Mouse (Mus musculus): Measurements from ENCODE around the gene Hist1h4f. TPM values are rescaled to one million over a fixed set of nuclear protein-coding genes. Genes with fewer than 3 reads are reported as not detected.
A peak's percentile ranks its signal among the peaks of the same experiment; 100 is the strongest.
"Not testable (repeated sequence)": the region's sequence is repeated elsewhere in the genome, so short reads cannot be mapped to it uniquely, and the experiment has no call there.

Hist1h4f gene
- polyA plus RNA-seq, 1 experiment from 2014 or later: 0.83 TPM

DNA sequence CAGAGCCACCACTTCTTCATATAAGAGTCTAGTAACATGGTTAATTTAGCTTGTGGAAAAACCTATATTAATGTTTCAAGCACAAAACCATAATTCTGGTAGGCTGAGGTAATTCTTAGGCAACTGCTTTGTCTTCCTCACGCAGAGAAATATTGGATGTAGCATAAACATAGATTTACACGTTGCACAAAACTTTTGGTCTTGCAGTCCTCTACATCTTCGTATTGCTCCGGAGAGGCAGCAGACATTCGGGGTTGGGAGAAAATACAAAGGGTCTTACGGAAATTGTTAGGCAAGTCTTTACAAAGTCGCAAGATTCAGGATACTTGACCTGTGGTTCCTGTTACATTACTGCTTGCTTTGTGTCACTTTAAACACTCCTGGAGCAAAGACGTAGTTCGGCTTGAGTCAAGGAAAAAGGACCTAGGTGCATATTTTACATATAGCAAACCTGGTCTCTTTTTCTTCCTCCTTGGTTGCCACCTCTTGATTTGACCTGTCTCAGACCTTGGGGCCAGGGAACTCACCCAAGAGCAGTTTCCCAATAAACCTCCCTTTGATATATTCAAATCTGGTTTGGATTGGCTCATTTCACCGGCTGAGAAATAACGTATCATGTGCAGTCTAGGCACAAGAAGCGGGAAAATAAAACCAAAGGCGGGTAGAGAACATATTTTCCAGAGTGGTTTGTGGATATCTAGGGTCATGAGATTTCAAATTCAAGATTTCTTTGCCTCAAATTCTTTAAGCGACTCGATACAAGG, 16.9 kb downstream of the Hist1h4f start:
- H3K4me1 ChIP-seq (replicated peaks): peaks cover 39% of the 10 kb centered on the region
- WGBS: under 1% methylated on average over 15 of the region's 15 CpGs
- ATAC-seq (ENCODE audit: low FRiP score): no peak
- H3K27me3 ChIP-seq: no peaks in the 10 kb centered on the region
- H3K4me2 ChIP-seq: peak overlapping the region; percentile 74
- H3K9me3 ChIP-seq: no peaks in the 10 kb centered on the region
- H3K9ac ChIP-seq: peak overlapping the region; percentile 60
- H3K36me3 ChIP-seq: no peaks in the 10 kb centered on the region
- peak overlapping the region; percentile 69 for H3K27ac ChIP-seq
- H3K4me3 ChIP-seq: peak overlapping the region; percentile 51

DNA sequence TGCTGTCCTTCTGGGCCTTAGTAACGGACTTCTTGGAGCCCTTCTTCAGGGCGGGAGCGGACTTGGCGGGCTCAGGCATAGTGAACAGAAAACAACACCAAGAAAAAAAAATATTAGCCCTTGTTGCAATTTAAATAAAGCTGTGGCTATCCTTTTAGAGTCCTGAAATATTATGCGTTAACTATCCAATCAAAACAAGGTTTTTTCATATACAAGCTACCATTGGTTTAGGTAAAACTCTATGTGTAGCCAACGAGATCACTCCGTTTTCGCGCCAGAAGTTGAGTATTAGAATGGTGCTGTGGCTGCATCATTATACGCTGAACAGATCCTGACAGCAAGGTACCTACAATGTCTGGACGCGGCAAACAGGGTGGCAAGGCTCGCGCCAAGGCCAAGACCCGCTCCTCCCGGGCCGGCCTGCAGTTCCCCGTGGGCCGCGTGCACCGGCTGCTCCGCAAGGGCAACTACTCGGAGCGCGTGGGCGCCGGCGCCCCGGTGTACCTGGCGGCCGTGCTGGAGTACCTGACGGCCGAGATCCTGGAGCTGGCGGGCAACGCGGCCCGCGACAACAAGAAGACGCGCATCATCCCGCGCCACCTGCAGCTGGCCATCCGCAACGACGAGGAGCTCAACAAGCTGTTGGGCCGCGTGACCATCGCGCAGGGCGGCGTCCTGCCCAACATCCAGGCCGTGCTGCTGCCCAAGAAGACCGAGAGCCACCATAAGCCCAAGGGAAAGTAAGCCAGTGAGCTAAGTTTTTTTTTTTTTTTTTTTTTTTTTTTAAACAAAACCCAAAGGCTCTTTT, 17.7 kb downstream of the Hist1h4f start, which contains the start of gene Hist1h2af:
Gene Hist1h2af, plus strand, starts transcription at position 347 of the 808 bp plus-strand sequence.
- Histone ChIP-seq H3K4me3 (peak within 1 kb of the TSS; percentile 51), H3K4me1 (replicated peaks) (peaks cover 44% of the 10 kb centered on the region), H3K27ac (peak within 1 kb of the TSS; percentile 96), H3K9ac (peak within 1 kb of the TSS; percentile 60), H3K4me2 (peak within 1 kb of the TSS; percentile 74)
- H3K36me3 ChIP-seq, H3K27me3 ChIP-seq, H3K9me3 ChIP-seq: not testable (repeated sequence)
- ATAC-seq (ENCODE audit: low FRiP score): 0 out of 2 replicates have a peak, but pooled peaks have one; percentile 23
- WGBS: under 1% methylated on average over 26 of the region's 53 CpGs

DNA sequence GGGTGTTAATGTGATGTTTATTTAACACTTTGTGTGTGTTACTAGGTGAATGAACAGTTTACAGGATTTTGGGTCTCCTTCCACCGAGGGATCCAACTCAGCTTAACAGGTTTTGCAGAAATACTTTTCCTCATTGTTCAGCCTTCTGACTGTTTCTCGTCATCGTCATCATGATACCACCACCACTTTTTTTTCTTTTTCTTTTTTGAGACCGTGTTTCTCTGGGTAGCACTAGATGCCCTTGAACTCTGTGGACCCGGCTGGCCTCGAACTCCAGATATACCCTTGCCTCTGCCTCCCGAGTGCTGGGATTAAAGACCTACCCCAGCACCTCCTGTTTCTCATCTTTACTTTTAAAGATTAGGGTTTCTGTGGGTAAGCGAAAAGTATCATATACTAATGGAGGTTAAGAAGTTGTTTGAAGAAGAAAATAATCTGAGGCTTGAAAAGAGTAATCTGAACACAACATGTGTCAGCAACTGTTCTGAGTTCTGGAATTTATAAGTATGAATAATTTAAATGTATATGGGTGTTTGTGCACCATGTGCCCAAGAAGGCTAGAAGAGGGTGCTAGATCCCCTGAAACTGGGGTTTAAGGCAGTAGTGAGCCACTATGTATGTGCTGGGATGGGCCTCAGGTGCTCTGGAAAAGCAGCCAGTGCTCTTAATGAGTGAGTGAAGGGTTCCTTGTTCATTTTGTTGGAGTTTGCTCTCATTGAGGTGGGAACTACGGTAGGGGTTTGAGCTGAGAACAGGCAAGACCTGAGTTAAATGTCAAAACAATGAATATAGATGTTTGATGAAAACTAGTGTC, 19.0 kb downstream of the Hist1h4f start:
- Histone ChIP-seq H3K4me1 (replicated peaks) (peaks cover 49% of the 10 kb centered on the region), H3K9me3 (no peaks in the 10 kb centered on the region), H3K27me3 (no peaks in the 10 kb centered on the region), H3K9ac (peak overlapping the region; percentile 83), H3K4me2 (peak overlapping the region; percentile 74), H3K4me3 (peak overlapping the region; percentile 51), H3K27ac (peak overlapping the region; percentile 96), H3K36me3 (no peaks in the 10 kb centered on the region)
- WGBS: 28% methylated on average over 9 of the region's 9 CpGs
- ATAC-seq (ENCODE audit: low FRiP score): no peak

DNA sequence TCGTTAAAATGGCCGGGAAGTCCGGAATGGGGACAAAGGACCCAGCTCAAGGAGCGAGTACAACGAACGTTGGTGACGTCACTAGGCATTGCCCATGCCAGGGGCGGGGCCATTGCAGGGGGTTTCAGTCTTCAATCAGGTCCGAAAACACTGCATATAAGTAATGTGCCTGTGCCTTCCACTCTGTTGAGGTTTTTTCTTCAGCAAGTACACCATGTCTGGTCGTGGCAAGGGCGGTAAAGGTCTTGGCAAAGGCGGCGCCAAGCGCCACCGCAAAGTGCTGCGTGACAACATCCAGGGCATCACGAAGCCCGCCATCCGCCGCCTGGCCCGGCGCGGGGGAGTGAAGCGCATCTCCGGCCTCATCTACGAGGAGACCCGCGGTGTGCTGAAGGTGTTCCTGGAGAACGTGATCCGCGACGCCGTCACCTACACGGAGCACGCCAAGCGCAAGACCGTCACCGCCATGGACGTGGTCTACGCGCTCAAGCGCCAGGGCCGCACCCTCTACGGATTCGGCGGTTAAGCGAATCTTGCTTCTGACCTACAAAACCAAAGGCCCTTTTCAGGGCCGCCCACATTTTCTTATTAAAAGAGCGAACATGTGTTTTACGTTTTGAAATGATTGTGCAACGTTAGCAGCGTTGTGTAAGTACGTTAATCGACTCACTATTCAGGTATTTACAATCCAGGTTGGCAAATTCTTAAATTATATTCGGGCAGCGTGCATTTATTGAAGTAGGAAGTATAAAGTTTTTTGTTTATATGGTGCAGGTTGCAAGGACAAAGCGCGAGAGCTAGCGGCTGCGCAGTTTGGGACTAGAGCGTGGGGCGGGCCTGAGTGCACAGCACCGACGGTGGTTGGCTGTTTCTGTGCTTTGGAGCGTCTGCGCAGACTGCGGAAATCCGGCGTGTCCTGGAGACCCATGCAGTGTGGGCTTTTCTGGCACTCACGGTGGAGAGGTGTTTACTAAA, 20.3 kb downstream of the Hist1h4f start, which contains the start of gene Hist1h4h:
Gene Hist1h4h, plus strand, starts transcription at position 150 of the 975 bp plus-strand sequence.
- H3K9ac ChIP-seq: peak within 1 kb of the TSS; percentile 83
- H3K27me3 ChIP-seq: no peaks in the 10 kb centered on the region
- WGBS: under 1% methylated on average over 59 of the region's 70 CpGs
- ATAC-seq (ENCODE audit: low FRiP score): peak; percentile 86
- peak within 1 kb of the TSS; percentile 96 for H3K27ac ChIP-seq
- H3K4me2 ChIP-seq: peak within 1 kb of the TSS; percentile 74
- H3K4me3 ChIP-seq: peak within 1 kb of the TSS; percentile 51
- H3K36me3 ChIP-seq: no peaks in the 10 kb centered on the region
- H3K9me3 ChIP-seq: no peaks in the 10 kb centered on the region
- peaks cover 45% of the 10 kb centered on the region for H3K4me1 ChIP-seq (replicated peaks)

DNA sequence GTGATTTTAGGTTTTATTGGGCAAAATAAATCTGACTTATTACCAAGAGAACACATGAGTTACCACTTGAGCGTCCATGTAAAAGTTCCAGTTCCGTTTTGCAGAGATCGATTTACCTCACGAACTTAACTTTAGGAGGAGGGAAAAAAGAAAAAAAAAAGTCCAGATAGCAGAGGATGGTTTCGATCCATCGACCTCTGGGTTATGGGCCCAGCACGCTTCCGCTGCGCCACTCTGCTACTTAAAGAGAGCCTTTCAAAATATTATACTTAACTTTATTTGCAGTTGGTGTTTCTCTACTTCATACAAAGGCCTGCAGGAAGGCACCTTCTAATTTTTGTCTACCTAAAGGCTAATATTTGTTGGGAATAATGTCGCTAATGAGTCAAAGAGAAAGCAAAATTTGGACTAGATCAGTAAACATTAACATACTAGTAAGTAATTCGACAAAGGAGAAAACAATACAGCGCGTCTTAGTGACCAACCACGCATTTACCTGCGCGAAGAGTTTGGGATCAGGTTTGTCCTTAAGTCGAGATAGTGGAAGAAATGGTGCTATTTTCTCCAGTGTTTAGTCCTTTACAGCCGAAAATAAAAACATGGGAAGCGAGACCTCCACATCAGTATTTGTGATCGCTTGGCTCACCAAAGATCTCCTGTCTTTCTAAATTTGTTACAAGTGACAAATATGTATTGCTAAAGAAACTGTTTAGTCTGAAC, 21.1 kb downstream of the Hist1h4f start:
- WGBS: under 1% methylated on average over 20 of the region's 20 CpGs
- no peaks in the 10 kb centered on the region for H3K27me3 ChIP-seq
- no peak for ATAC-seq (ENCODE audit: low FRiP score)
- H3K4me1 ChIP-seq (replicated peaks): peaks cover 45% of the 10 kb centered on the region
- H3K27ac ChIP-seq: peak overlapping the region; percentile 96
- H3K9me3 ChIP-seq: no peaks in the 10 kb centered on the region
- H3K4me3 ChIP-seq: peak overlapping the region; percentile 51
- peak overlapping the region; percentile 83 for H3K9ac ChIP-seq
- no peaks in the 10 kb centered on the region for H3K36me3 ChIP-seq
- H3K4me2 ChIP-seq: peak overlapping the region; percentile 74

DNA sequence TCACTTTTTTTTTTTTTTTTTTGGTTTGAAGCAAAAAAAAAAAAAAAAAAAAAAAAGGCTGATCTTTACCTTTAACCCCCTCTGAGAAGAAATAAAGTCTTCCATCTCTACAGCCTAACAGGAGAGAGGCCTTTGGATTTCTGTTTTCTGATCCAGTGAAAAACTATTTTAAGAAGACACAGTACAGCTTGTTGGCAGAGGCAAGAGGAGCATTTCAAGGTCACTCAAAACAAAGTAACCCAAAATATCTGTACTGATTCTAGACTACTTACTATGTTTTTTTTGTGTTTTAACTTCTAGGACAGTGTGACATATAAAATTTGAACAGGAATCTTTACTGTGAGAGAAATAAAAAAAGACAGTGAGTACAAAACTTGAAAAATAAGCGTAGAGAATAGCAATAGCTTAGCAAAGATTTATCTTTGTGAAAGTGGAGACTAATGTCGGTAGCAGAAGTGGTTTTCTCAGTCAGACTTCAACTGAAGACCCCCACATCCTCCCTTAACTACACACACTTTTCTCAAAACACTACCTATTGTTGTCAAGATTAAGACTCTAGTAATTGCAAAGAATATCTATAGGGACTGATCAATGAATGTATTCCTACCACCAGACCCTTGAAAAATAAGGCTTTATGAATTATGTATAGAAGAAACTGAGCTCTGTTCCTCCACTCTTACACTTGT, 21.8 kb downstream of the Hist1h4f start:
- no peak for ATAC-seq (ENCODE audit: low FRiP score)
- Histone ChIP-seq H3K4me2 (peak overlapping the region; percentile 74), H3K4me3 (peak overlapping the region; percentile 51), H3K9ac (peak overlapping the region; percentile 83), H3K27me3 (no peaks in the 10 kb centered on the region), H3K4me1 (replicated peaks) (peaks cover 42% of the 10 kb centered on the region), H3K27ac (peak overlapping the region; percentile 96; the same call in 1 of the 2 replicates), H3K36me3 (no peaks in the 10 kb centered on the region), H3K9me3 (no peaks in the 10 kb centered on the region)
- WGBS: 32% methylated on average over 2 of the region's 2 CpGs

DNA sequence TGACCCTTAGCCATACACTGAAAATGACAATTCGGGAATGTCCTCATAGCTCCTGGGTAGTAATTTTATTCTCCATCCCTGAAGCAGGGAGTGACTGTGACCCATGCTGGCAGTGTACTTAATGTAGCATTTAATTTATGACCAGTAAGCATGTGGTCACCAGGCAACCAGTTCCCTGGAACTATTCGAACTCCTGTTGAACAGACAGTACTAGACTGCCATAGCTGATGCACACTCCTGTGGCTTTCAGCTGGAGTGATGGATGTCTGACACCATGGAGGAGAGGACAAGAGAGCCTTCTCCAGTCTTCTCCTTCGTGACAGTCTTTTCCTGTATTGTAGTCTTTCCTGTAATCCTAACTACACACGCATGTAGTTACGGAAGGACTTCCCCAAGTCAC, 22.4 kb downstream of the Hist1h4f start:
- Histone ChIP-seq H3K4me2 (peak overlapping the region; percentile 13; the same call in 1 of the 2 replicates), H3K36me3 (no peaks in the 10 kb centered on the region), H3K9ac (no peak overlapping the region), H3K4me1 (replicated peaks) (peaks cover 36% of the 10 kb centered on the region), H3K27ac (no peak overlapping the region), H3K27me3 (no peaks in the 10 kb centered on the region), H3K9me3 (no peaks in the 10 kb centered on the region), H3K4me3 (no peak overlapping the region)
- no peak for ATAC-seq (ENCODE audit: low FRiP score)
- 67% methylated on average over 5 of the region's 5 CpGs for WGBS

DNA sequence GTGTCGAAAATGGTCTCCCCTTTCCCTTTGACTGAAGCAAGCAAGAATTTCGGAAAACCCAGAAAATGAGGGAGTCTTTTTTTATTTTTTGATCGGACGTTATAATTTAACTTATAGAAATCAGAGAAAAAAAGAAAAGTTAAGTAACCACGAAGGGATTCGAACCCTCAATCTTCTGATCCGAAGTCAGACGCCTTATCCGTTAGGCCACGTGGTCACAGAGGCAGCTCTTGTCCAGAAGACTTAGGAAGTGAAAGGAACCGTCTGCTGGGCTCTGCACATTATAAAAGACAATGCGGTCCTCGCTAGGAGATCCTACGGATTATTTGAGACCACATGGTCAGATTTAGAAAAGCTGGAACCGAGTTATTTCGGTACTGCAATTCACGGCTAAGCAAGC, 25.1 kb downstream of the Hist1h4f start:
- Histone ChIP-seq H3K9ac (peak overlapping the region; percentile 69), H3K4me2 (peak overlapping the region; percentile 51), H3K27ac (peak overlapping the region; percentile 79), H3K36me3 (no peaks in the 10 kb centered on the region), H3K4me3 (peak overlapping the region; percentile 50), H3K4me1 (replicated peaks) (peaks cover 18% of the 10 kb centered on the region), H3K9me3 (no peaks in the 10 kb centered on the region), H3K27me3 (no peaks in the 10 kb centered on the region)
- WGBS: under 1% methylated on average over 17 of the region's 17 CpGs
- ATAC-seq (ENCODE audit: low FRiP score): 0 out of 2 replicates have a peak, but pooled peaks have one; percentile 36

DNA sequence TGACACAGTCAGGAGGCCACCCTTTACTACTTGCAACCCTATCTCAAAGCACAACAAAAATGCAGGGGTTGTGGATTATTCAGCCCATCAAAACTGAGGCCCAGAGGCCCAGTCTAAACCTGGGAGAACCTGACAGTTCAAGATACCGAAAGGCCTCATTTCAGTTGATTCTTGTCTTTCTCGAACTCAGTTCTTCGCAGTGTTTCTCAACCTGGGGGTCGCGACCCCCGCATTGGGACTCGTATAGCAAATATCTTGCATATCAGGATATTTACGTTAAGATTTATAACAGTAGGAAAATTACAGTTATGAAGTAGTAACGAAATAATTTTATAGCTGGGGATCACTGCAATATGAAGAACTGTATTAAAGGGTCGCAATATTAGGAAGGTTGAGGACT, 25.5 kb downstream of the Hist1h4f start:
- H3K4me3 ChIP-seq: peak overlapping the region; percentile 50
- WGBS: 2% methylated on average over 10 of the region's 10 CpGs
- no peaks in the 10 kb centered on the region for H3K27me3 ChIP-seq
- peaks cover 18% of the 10 kb centered on the region for H3K4me1 ChIP-seq (replicated peaks)
- H3K36me3 ChIP-seq: no peaks in the 10 kb centered on the region
- peak overlapping the region; percentile 51 for H3K4me2 ChIP-seq
- no peaks in the 10 kb centered on the region for H3K9me3 ChIP-seq
- no peak for ATAC-seq (ENCODE audit: low FRiP score)
- H3K27ac ChIP-seq: no peak overlapping the region
- 0 out of 2 replicates have a peak overlapping the region, but pooled peaks have one; percentile 9 for H3K9ac ChIP-seq

DNA sequence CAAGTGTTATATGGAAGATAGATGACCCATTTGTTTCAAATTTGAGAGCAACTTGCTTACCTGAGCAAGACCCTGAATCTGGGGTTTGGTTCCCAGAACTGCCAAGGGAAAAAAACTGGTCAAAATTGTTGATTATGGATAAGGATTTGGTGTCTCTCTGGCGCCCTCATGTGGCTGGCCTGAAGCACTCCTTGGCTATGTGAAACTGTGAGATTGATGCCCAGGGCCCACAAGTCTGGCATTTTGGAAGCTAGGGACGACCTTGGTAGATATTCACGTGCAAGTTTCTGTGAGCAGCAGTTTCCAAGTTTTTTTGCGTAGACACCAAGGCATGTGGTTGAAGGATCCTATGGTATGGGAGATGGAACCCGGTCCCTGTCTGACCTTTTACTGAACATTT, 26.8 kb downstream of the Hist1h4f start:
- H3K36me3 ChIP-seq: no peaks in the 10 kb centered on the region
- no peak overlapping the region for H3K27ac ChIP-seq
- no peak overlapping the region for H3K4me2 ChIP-seq
- no peaks in the 10 kb centered on the region for H3K27me3 ChIP-seq
- no peak overlapping the region for H3K9ac ChIP-seq
- peaks cover 18% of the 10 kb centered on the region for H3K4me1 ChIP-seq (replicated peaks)
- no peaks in the 10 kb centered on the region for H3K9me3 ChIP-seq
- no peak overlapping the region for H3K4me3 ChIP-seq
- peak; percentile 47; the same call in 1 of the 2 replicates for ATAC-seq (ENCODE audit: low FRiP score)
- 8% methylated on average over 5 of the region's 5 CpGs for WGBS

Data from hindbrain, embryonic 13.5 days (tissue).